Mouse (Mus musculus) cerebellum, adult 9-10 months (tissue): ENCODE data around the gene Ugt1a8.
"Not testable (repeated sequence)": the region's sequence is repeated elsewhere in the genome, so short reads cannot be mapped to it uniquely, and the experiment has no call there.

Experiments
- DNase-seq: peaks from one replicate; pipeline ENCODE4 v3.0.0; 2022

Gene Ugt1a8

DNA sequence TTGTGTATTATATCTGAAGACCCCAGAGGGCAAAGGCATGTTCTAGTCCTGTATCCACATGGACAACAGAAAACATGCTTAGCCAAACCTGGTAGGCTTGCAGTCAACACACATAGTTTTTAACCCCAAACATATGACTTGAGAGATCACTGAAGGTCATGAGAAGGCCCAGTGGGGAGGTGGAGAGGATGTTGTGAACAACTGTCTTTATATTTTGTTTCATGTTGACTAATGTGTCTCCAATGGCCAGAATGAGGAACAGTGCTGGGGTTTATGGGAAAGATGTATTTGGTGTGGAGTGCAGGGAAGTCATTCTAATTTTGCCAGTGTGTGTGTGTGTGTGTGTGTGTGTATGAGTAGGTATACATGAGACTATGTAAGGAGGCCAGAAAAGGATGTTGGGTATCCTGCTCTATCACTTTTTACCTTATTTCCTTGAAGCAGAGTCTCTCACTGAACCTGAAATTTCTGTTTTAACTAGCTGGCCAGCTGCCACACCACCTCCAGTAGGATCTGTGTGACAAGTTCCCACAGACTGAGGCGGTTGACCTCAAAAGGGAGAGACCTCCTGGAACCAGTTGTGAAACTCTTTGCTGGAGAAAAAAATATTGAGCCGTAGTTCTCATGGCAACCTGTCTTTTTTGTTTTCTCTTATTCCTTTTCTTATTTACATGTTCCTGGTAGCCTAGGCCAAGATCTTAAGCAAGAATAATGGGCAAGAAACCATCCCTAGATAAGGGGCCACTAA lies 136.6 kb downstream of the Ugt1a8 start:
- no peak for DNase-seq

DNA sequence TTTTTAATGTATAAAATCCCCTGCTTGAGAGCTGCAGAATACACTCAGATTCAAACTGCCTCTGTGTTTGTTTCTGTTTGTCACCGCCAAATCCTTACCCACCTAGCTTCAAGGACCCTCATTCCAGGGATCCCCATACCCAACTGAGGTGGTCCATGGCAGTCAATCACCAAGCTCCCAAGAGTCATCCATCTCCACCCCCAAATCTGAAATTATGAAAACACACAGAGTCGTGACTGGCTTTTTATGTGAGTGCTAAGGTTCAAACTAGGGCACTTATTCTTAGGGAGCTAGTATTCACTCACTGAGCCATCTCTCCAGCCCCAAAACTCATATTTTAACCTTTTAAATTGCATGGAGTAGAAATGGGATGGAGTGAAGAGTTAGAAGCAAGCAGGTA lies 137.7 kb downstream of the Ugt1a8 start:
- not testable (repeated sequence) for DNase-seq

DNA sequence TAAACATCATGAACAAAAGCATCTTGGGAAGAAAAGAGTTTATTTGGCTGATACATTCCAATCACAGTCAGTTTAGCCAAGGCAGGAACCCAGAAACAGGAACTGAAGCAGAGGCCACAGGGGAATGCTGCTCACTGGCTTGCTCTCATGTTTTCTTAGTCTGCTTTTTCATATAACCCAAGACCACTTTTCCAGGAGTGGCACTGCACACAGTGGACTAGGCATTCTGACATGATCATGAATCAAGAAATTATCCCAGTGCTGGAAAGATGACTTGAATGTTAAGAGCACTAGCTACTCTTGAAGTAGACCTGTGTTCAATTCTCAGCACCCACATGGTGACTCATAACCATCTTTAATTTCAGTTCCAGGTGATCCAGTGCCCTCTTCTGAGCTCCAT lies 138.1 kb downstream of the Ugt1a8 start:
- DNase-seq = no peak

DNA sequence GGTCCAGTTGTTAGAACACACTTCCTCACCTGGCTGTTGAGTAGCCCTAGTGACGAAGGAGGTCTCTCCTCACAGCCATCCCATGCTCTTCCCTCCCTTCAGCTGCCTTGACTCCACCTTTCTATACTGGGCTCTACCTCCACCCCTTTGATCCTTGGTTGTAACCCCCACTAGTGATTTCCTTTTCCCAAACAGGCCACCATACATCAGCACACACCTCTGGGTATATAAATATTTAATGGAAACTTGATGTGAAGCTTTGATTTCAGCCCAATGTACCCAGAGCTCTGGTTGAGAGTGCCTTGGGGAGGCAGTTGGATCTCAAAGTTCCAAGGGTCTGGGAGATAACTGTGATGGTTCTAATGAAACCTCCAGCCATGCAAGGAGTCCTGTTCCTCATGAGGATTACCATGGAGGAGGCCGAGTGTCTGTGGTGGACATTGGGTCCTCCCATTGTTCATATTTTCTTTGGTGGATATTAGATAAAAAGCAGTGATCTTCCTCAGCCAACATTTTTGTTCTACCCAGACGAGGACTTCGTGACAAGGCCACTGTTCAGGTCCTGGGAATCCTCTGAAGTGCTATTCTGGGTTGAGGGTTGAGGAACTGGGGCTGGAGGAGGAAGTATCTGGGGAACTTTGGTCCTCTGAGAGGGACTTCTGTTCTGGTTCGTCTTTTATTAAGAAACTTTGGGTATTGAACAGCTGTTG lies 139.2 kb downstream of the Ugt1a8 start, which contains the start of gene Mroh2a:
TSS of gene Mroh2a (plus strand) at position 317 of the 710 bp plus-strand sequence.
- no peak for DNase-seq

DNA sequence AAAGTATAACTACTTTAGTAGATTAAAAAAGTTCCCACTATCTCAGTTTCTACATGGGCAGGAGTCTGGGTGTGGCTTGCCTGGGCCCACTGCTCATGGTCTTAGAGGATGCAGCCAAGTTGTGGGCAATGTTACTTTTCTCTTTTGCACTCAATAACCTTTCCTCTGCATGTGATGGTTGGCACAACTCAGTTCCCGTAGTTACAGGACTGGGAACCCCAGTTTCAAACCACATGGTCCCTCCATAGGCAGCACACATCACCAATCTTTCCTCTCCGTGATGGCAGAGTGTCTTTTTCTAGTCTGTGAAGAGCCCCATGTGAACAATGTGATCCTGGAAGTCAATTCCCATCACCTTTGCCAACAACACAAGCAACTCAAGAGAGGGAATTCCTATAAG lies 139.9 kb downstream of the Ugt1a8 start:
- no peak for DNase-seq

DNA sequence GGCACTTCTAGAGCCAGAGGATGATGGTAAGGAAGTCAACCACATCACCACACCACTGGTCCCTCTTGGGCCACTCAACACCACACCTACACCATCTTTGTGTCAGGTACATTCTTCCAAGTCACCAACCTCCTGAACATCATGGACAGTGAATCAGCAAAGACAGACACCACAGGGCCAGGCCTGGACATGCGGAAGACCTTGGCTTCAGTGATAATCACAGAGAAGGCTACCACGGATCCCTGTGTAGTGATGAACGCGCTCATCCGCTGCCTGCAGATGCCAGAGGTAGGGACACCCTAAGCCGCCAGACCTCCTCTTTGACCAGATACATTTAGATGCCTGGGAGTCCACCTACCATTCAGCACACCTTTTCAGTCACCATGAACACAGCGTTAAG lies 140.5 kb downstream of the Ugt1a8 start:
- no peak for DNase-seq

DNA sequence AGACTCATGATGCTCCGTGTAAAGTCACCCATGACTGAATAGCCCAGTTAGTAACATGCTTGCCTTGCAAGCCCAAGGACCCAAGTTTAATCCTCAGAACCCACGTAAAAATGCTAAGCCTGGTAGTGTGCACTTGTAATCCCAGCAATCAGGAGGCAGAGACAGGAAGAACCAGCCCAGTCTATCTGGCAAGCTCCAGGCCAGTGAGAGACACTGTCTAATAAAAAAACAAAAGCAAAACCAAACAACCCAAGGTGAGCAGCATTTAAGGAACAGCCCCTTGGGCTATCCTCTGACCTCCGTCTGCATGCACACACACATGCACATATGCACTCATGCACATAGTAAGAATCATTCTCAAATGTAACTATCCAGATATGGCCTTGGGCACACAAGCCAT lies 142.0 kb downstream of the Ugt1a8 start:
- DNase-seq = no peak

DNA sequence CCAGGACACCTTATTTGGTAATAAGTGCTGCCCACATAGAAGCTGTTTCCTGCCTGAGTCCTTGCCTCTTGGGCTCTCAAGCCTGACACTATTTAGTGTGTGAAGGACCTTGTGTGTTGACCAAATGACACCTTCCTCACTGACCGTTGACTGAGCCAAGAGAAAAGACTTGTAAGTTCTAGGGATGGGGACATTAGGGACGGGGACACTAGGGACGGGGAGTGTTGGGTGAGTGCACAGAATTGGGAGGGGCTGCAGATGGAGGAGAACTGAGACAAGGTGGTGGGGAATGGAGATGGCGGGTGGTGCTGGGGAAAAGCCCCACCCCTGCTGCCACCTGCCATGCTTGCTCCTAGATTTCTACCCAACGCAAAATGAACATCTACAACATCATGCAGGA lies 142.4 kb downstream of the Ugt1a8 start:
- DNase-seq = no peak

DNA sequence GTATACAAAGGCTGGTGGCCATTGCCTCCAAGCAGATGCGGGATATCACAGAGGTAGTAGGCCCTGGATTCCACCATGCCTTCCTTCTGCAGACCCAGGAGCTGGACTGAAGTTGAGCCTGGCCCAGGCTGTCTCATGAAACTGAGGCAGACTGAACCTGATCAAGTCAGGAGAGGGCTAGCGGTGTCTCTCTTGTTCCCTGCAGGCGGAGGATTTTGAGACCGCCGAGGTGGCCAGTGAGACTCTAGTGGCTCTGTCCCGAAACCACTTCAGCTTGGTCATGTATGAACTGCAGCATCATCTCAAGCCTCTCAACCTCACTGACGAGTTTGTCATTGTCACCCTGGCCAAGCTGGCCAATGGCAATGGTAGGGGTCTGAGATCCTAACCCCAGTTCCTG lies 142.8 kb downstream of the Ugt1a8 start:
- DNase-seq = no peak

DNA sequence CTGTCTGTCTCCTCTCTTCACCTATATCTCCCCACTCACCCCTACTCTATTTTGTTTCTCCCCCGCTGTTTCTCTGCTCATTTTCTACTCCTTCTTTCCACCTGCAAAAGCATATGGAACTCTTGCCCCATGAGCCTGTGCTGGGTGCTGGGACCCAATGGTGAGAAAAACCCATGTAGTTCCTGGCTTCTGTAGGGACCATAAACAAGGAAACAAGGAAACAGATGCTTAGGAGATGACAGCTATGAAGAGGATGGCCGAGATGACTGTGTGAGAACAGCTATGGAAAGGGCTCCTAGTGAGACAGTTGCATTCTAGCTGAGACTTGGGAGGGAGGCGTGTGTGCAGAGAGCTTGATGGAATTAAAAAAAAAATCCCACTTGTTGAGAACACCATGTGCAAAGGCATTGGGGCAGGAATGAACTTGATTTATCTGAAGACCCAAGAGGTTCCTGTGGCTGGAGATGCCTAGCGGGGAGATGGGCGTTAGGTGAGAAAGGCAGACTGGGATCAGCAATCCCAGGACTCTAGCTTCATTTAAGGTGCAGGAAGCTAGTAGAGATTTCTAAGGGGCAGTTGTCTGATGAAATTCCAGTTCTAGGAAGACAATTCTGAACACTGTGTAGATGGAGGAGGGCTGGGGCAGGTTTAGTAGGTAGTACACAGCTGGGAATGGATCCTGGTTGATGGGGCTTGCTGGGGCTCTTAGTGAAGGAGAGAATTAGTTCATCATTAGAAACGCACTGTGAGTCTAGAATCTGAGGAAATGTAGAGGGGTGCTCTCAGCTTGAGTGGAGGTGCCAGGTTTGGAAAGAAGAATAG lies 143.6 kb downstream of the Ugt1a8 start:
- DNase-seq = no peak

DNA sequence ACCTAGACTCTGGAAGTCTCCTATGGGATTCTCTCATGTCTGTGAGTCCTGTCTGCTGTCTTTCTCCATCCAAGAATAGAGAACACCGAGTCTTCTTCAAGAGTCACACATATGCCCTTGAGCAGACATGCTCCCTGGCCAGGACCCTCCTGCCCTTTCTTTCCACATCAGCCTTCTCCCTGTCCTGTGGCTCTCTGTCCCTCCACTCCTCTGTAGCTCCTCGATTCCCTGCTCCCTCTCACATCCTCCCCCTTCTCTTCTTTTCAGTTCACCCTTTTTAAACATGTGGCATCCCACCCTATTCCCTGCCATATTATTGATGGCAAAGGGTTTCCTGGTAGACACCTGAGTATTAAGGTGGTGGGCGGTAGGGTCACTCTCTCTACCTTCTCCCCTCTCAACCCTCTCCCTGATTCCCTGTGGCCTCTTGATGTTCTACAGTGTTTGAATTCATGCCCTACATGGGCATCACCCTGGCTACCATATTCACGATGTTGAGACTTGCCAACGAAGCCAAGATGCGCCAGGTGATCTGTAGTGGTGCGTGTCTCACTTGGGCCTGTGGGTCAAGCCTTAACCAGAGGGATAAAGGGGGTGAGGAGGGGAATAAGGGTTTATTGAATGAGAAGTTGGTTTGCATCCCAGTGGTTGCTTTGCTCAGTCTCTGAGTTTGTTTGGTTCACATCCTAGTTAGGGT lies 144.3 kb downstream of the Ugt1a8 start:
- no peak for DNase-seq

DNA sequence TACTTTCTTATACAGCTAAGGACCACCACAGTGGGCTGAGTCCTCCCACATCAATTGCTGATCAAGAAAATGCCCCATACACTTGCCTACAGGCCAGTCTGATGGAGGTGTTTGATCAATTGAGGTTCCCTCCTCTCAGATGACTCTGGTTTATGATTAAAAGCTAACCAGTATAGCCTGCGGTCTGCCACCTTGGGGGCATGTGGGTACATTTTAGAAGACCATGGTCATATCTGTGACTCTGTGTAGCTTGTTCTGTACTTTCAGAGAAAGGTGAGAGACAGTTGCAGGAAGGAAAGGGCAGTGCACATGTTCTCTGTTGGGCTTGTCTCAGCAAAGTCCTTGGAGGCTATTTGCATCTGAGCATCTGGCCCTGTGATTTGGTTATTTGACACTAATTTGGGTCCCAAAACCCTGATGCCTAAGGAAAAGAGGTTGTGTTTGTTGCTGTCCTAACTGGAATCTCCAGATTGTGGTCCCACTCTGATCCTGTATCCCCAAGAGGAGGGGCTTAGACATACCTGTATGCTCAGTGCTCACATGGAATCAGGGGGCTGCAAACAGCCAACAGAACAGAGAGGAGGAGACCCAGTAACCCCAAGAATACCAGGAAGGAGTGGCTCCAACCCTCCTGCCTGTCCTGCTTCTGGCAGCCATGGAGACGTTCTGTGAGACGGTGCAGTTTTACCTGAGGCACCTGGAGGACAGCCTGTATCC lies 145.2 kb downstream of the Ugt1a8 start:
- DNase-seq = no peak

DNA sequence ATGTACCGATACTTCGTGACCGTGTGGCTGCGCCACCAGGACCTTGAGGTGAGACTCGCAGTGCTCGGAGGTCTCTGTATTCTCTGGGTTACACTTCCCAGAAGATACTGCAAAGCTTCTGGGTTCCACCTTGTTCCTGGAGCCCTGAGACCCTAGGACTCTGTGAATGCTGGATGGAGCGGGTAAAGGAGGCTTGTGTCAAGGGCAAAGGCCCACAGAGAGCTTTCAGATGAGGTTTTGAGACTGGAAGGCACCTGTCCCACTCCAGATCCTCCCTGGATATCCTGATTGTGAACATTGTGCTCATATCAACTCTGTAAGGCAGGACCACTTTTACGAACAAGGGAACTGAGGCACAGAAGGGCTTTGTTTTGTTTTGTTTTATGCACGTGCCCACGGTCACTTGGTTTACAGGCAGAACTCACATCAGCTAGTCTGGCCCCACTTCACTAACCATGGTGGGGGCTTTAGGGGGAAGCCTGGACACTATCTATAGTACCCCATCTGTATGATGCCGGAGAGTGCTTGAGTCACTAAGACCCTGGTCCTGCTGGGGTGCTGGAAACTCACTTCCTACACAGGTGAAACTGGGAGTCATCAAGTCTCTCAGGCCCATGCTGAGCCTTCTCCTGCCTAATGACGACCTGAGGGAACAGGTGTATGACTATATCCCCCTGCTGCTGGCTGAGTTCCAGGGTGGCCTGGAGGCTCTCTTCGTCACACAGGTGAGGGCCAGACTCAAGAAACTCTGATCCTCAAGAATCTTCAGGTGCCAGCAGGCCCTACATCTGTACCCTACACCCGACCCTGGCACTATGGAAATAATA lies 146.0 kb downstream of the Ugt1a8 start:
- DNase-seq = no peak

DNA sequence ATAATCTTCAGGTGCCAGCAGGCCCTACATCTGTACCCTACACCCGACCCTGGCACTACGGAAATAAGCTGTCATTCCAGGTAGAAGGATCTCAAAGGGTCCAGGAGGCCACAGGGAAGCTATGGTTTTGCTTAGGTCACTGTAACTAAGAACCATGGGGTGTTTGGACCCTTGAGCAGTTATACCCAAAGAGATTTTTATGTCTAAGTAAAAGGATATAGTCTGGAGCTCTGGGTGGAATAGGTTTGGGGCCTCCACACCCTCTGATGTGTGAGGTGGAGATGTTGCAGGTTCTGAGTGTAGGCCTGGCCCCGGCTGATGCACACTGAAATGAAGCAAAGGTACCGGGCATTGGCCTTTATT lies 146.6 kb downstream of the Ugt1a8 start:
- no peak for DNase-seq

DNA sequence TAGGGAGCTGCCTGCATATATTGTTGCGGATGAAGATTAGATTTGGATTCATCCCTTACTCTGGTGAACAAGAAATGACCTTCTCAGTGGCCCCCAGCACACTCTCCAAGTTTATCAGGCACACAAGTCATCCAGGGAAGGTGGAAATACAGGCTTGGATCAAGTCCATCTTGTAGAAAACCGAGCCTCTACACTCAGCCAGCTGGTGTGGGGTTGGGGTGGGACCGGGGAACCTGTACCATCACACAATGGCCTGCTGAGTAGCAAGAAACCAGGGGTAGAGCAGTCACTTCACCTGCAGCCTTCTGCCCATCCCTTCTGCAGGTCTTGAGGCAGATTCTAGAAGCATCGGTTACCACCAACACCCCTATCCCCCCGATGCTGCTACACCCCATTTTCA lies 147.0 kb downstream of the Ugt1a8 start:
- DNase-seq = no peak

DNA sequence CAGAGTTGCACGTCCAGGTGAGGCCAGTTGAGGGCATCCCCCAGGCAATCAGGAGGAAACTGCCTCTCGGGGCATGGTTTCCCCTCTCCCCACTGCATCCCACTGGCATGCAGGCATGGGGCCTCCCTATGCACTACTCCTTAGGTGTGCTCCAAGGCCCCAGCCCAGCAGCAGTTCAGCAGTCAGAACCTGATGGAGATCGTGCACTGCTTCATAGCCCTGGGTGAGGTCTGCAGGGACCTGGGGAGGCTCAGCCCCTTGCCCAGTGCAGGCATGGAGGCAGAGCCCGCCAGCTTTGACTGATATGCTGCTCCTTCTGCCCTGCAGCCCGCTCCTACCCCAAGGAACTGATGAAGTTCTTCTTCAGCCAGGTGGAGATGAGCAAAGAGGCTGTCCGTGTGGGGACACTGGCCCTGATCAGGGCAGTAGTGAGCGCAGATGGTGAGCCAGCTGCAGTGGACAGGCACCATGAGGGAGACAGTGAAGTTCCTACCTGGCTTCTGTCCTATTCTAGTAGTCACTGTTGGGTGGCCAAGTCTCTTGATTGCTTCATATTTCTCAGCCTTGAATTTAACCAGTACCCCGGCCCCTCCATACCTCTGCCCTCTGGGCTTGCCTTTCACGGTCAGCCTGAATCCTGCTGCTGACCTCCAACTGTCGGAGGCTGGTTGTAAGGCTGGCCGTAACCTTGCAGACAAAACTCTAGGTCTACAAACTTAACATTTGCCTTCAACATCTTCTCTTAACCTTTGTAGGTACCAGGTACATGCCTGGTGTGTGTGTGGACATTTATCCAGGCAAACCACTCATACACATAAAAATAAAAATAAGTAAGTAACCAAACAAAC lies 147.7 kb downstream of the Ugt1a8 start:
- DNase-seq = no peak

DNA sequence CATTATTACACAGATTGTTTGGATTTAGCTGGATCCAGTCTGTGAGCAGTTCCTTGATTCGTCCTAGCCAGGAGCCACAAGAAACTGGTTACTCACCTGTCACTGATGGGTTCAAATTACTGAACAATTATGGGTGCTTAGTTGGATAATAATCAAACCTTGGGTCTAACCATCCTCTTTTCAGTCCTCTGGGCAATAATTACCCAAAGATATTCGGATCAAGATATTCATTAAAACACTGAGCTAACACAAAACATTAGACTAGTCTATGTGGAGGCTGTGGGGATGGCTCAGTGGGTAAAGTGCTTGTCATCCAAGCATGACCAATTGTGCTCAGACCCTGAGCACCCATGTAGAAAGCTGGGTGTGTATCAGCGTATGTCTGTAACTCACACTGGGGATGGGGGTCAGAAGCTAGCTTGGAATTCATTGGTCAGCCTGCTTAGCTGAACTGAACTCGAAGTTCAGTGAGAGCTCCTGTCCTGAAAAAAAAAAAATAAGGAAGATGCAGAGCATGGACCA lies 148.3 kb downstream of the Ugt1a8 start:
- DNase-seq = no peak

DNA sequence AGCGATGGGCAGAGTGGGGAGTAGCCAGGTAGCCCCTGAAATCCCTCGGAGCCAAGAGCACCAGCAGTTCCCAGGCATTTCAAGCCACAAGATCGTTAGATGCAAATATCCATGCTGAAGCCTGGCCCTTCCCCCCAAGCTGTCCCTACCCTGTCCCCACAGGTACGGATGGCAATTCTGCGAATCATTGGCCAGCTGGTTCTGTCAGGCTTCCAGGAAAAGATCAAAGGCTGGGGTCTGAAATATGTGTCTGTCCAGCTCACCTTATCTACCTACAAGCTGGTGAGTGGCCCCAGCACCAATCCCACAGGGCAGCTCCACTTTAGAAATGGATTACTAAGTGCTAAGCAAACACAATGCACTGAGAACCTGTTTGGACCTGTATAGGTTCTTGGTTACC lies 149.7 kb downstream of the Ugt1a8 start:
- DNase-seq = no peak

DNA sequence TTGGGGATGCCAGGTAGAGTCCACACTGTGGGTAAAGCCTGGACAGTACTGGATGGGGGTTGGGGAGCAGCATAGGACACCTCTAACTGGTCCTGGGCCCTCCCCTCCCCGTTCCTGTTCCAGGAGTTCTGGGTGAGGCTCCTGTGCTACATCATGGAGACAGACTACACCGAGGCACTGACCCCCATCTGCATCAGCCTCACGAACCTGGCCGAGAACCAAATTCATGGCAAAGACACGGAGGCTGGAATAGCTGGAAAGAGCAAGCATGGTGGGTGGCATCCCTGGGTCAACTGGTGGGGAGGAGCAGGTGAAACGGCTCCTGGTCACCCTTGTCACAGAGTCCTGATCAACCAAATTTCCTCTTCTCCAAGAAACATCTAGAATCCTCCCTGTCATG lies 151.2 kb downstream of the Ugt1a8 start:
- DNase-seq = no peak

DNA sequence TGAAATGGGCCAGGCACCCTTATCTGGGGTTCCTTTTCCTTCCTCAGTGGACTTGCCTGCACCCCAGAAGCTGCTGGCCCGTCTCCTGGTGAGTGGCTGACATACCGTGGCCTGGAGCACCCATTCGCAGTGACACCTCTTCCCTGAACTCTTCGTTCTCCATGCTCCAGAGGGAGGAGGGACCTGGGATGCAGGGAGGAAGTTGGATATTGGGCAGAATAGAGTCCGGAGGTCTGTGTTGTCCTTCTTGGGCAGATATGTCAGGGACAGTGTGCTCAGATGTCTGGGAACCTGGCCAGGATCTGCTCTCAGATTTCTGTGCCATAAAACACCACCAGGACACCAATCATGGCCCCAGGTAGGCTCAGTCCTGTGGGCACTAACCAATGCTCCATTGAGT lies 152.5 kb downstream of the Ugt1a8 start:
- no peak for DNase-seq
